Mouse (Mus musculus) lung, postnatal 0 days (tissue): ENCODE measurements around the gene Gm6904. TPM values are rescaled to one million over a fixed set of nuclear protein-coding genes. Genes with fewer than 3 reads are reported as not detected.

Experiments used
- ATAC-seq: fragments of 200-750 bp; cut with Nextera tagmentation; 2 replicates; pipeline ENCODE4 v1.8.0; 2017; ENCODE audit warnings: moderate library complexity
- DNase-seq: peaks from one replicate; pipeline ENCODE4 v3.0.0-alpha.2; 2016; ENCODE audit warnings: low spot score
- H3K27ac ChIP-seq: fragments of 300-500 bp; sonication (generic); 2 replicates; pipeline ENCODE4 v1.5.1; 2014; ENCODE audit warnings: antibody characterized with exemption, mild to moderate bottlenecking, low read length, mixed read lengths
- H3K27me3 ChIP-seq: fragments of 300-500 bp; sonication (generic); replicated peaks from 2 replicates; pipeline ENCODE4 v1.6.1; 2014; ENCODE audit warnings: low read length, mixed read lengths; ENCODE audit not compliant: insufficient read depth
- H3K36me3 ChIP-seq: fragments of 300-500 bp; sonication (generic); 2 replicates; pipeline ENCODE4 v1.6.1; 2014; ENCODE audit warnings: low read length, mixed read lengths; ENCODE audit not compliant: insufficient read depth
- H3K4me1 ChIP-seq: fragments of 300-500 bp; sonication (generic); 2 replicates; pipeline ENCODE4 v1.6.1; 2014; ENCODE audit warnings: antibody characterized with exemption, low read depth, low read length, mixed read lengths; ENCODE audit not compliant: insufficient read depth
- H3K4me2 ChIP-seq: fragments of 300-500 bp; sonication (generic); replicated peaks from 2 replicates; pipeline ENCODE4 v1.6.1; 2014; ENCODE audit warnings: low read depth, mild to moderate bottlenecking, low read length, moderate library complexity, mixed read lengths
- H3K4me3 ChIP-seq: fragments of 300-500 bp; sonication (generic); 2 replicates; pipeline ENCODE4 v1.5.1; 2014; ENCODE audit warnings: low read depth, low read length
- H3K9ac ChIP-seq: fragments of 300-500 bp; sonication (generic); replicated peaks from 2 replicates; pipeline ENCODE4 v1.6.1; 2014; ENCODE audit warnings: low read depth, mild to moderate bottlenecking
- H3K9me3 ChIP-seq: fragments of 300-500 bp; sonication (generic); 2 replicates; pipeline ENCODE4 v1.6.1; 2016; ENCODE audit warnings: low read length, mixed read lengths
- CTCF ChIP-seq: IDR thresholded peaks from 2 replicates; pipeline ENCODE4 v1.5.1; 2016; ENCODE audit warnings: antibody characterized with exemption, mild to moderate bottlenecking
- EP300 ChIP-seq: IDR thresholded peaks from 2 replicates; pipeline ENCODE4 v1.6.1; 2016; ENCODE audit warnings: antibody characterized with exemption, mild to moderate bottlenecking, control low read depth
- WGBS: fragments of 180-500 bp; shearing (Covaris S2); extraction: QIAGEN DNeasy Blood & Tissue Kit; methylation state at CpG from one replicate; pipeline ENCODE4 v1.1.7; 2014; 5-methylcytosine and 5-hydroxymethylcytosine counted together
- polyA plus RNA-seq: library from polyadenylated mRNA; unstranded; fragments of >200 nt; fragmentation: Nextera tagmentation; extraction: Ambion mirVana; gene quantifications from 2 replicates; pipeline ENCODE4 v1.2.1, GENCODE M21; 2015

Gm6904 gene
- polyA plus RNA-seq, 1 experiment from 2014 or later = not detected

- H3K9me3 ChIP-seq = no peaks in the 10 kb centered on the region
- H3K27me3 ChIP-seq = no peaks in the 10 kb centered on the region
- DNase-seq (peak; percentile 43), ATAC-seq (peak; percentile 32; the same call in 1 of the 2 replicates)
- H3K9ac ChIP-seq = no peak overlapping the region
- H3K27ac ChIP-seq = no peak overlapping the region
- H3K36me3 ChIP-seq = peaks cover 9% of the 10 kb centered on the region; the same call in 1 of the 2 replicates
- H3K4me3 ChIP-seq = no peak overlapping the region
- WGBS = 54% methylated on average over 5 of the region's 5 CpGs
- H3K4me1 ChIP-seq = no peaks in the 10 kb centered on the region
- no peak overlapping the region for H3K4me2 ChIP-seq
- TF ChIP-seq EP300 = no peak
- peak; percentile 65 for TF ChIP-seq CTCF
These were observed 28.0 kb downstream of the Gm6904 start for GRCm38 (mm10) chr14:59232003-59232402.

GRCm38 (mm10) chr14:59230331-59230966, 29.6 kb downstream of the Gm6904 start:
- ATAC-seq (no peak), DNase-seq (no peak)
- H3K27ac ChIP-seq = no peak overlapping the region
- no peaks in the 10 kb centered on the region for H3K27me3 ChIP-seq
- H3K4me3 ChIP-seq = no peak overlapping the region
- H3K36me3 ChIP-seq = peaks cover 17% of the 10 kb centered on the region; the same call in 1 of the 2 replicates
- no peaks in the 10 kb centered on the region for H3K4me1 ChIP-seq
- WGBS = 87% methylated on average over 21 of the region's 21 CpGs
- TF ChIP-seq EP300 (no peak), CTCF (no peak)
- no peak overlapping the region for H3K4me2 ChIP-seq
- no peak overlapping the region for H3K9ac ChIP-seq
- no peaks in the 10 kb centered on the region for H3K9me3 ChIP-seq

GRCm38 (mm10) chr14:59229822-59230221, 30.2 kb downstream of the Gm6904 start:
- Histone ChIP-seq H3K9me3 (no peaks in the 10 kb centered on the region), H3K36me3 (peaks cover 17% of the 10 kb centered on the region; the same call in 1 of the 2 replicates), H3K27ac (no peak overlapping the region), H3K4me2 (no peak overlapping the region), H3K4me3 (no peak overlapping the region), H3K27me3 (no peaks in the 10 kb centered on the region), H3K4me1 (no peaks in the 10 kb centered on the region), H3K9ac (no peak overlapping the region)
- DNase-seq (no peak), ATAC-seq (no peak)
- TF ChIP-seq CTCF (peak; percentile 13), EP300 (no peak)
- 93% methylated on average over 3 of the region's 3 CpGs for WGBS

DNA sequence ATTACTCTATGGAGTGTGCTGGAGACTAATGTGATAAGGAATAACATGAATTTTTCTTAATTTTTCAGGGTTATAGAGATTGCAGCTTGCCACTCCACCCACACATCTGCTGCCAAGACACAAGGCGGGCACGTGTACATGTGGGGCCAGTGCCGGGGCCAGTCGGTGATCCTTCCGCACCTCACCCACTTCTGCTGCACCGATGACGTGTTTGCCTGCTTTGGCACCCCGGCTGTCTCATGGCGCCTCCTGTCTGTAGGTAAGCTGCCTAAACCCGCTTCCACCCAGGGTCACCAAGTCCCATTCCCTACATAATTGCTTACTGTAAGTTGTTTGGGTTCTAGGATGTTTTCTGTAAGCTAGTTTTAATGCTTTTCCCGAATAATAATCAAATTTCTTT, 33.8 kb downstream of the Gm6904 start:
- Histone ChIP-seq H3K4me2 (no peak overlapping the region), H3K9me3 (no peaks in the 10 kb centered on the region), H3K36me3 (peaks cover 33% of the 10 kb centered on the region), H3K27me3 (no peaks in the 10 kb centered on the region), H3K4me1 (no peaks in the 10 kb centered on the region), H3K4me3 (no peak overlapping the region), H3K9ac (no peak overlapping the region), H3K27ac (no peak overlapping the region)
- TF ChIP-seq CTCF = no peak
- ATAC-seq (no peak), DNase-seq (no peak)
- WGBS = 96% methylated on average over 11 of the region's 11 CpGs

DNA sequence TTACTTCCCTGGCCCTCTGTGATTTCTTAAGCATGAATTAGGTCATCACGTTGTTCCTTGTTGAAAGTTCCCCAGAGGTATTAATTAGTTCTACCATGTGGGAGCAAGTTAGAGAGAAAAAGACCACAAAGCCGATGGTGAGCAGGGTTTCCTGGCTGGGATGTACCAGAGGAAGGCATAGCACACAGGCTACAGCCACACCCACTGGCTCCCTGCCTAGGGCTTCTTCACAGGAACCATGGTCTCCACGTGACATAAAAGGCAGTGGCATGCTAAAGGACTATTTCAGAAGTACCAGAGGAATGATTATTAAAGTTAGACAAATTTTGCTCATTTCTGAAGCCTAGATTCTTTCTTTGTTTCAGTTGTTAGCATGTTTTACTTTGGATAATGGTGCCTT, 40.8 kb downstream of the Gm6904 start:
- Histone ChIP-seq H3K4me2 (no peak overlapping the region), H3K4me3 (no peak overlapping the region), H3K27me3 (no peaks in the 10 kb centered on the region), H3K9ac (no peak overlapping the region), H3K4me1 (no peaks in the 10 kb centered on the region), H3K27ac (no peak overlapping the region), H3K36me3 (peaks cover 15% of the 10 kb centered on the region), H3K9me3 (no peaks in the 10 kb centered on the region)
- WGBS = 71% methylated on average over 3 of the region's 3 CpGs
- ATAC-seq = no peak
- no peak for DNase-seq
- no peak for TF ChIP-seq CTCF
- TF ChIP-seq EP300 = no peak

DNA sequence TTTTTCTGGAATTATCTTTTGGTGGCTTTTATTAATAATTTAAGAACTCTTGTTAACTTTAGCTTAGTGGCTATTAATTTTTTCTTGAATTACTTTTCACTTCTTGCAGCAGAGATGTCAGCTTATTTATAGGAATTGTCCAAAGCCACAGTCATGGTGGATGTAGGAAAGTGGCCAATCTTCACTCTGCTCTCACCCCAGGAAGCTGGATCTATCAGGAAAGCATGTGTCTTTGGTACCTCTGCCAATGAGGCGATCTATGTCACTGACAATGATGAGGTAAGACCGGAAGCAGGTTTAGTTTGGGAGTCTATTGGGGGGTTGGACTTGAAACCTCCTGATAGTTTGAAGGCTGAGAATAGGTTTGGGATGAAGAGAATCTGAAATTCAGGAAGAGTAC, 50.2 kb downstream of the Gm6904 start:
- no peak overlapping the region for H3K27ac ChIP-seq
- no peaks in the 10 kb centered on the region for H3K9me3 ChIP-seq
- TF ChIP-seq EP300 (no peak), CTCF (no peak)
- H3K9ac ChIP-seq = no peak overlapping the region
- no peaks in the 10 kb centered on the region for H3K4me1 ChIP-seq
- no peak for ATAC-seq
- no peak overlapping the region for H3K4me3 ChIP-seq
- no peak for DNase-seq
- no peak overlapping the region for H3K4me2 ChIP-seq
- WGBS = 93% methylated on average over 2 of the region's 2 CpGs
- no peaks in the 10 kb centered on the region for H3K36me3 ChIP-seq
- no peaks in the 10 kb centered on the region for H3K27me3 ChIP-seq
